Mouse (Mus musculus): ENCODE data around the gene Ctsg. TPM values are rescaled to one million over a fixed set of nuclear protein-coding genes. Genes with fewer than 3 reads are reported as not detected.

The Ctsg gene
- total RNA-seq, 2 experiments from 2014 or later: 4,327 to 4,330 TPM

Other genes starting within 250 kb of the Ctsg start
- 2.8 and 3.9 TPM in 2 replicates for gene Nynrin, start 248.6 kb downstream of the Ctsg start, total RNA-seq (2015)
- gene Nynrin, start 248.6 kb downstream of the Ctsg start, total RNA-seq (2017): 1.9 and 2.7 TPM in 2 replicates
- gene Cbln3, start 218.2 kb downstream of the Ctsg start, total RNA-seq (2015): 0.17 TPM in 1 of 2 replicates, not detected in the other
- gene Cbln3, start 218.2 kb downstream of the Ctsg start, total RNA-seq (2017): 0.07 TPM in 1 of 2 replicates, not detected in the other
- 4.6 and 6.1 TPM in 2 replicates for gene Khnyn, start 217.6 kb downstream of the Ctsg start, total RNA-seq (2015)
- 14.3 and 15.3 TPM in 2 replicates for gene Khnyn, start 217.6 kb downstream of the Ctsg start, total RNA-seq (2017)
- 11.7 and 18.2 TPM in 2 replicates for gene Sdr39u1, start 202.3 kb downstream of the Ctsg start, total RNA-seq (2015)
- gene Sdr39u1, start 202.3 kb downstream of the Ctsg start, total RNA-seq (2017): 4.2 and 6.9 TPM in 2 replicates
- not detected in 2 replicates for gene Cma1, start 157.9 kb downstream of the Ctsg start, total RNA-seq (2015)
- gene Cma1, start 157.9 kb downstream of the Ctsg start, total RNA-seq (2017): not detected in 2 replicates
- not detected in 2 replicates for gene Cma2, start 151.6 kb downstream of the Ctsg start, total RNA-seq (2015)
- gene Cma2, start 151.6 kb downstream of the Ctsg start, total RNA-seq (2017): not detected in 2 replicates
- not detected in 2 replicates for gene Mcpt1, start 84.6 kb downstream of the Ctsg start, total RNA-seq (2015)
- gene Mcpt1, start 84.6 kb downstream of the Ctsg start, total RNA-seq (2017): not detected in 2 replicates
- not detected in 2 replicates for gene Mcpt9, start 72.1 kb downstream of the Ctsg start, total RNA-seq (2015)
- gene Mcpt9, start 72.1 kb downstream of the Ctsg start, total RNA-seq (2017): not detected in 2 replicates
- gene Mcpt2, start 60.5 kb downstream of the Ctsg start, total RNA-seq (2015): not detected in 2 replicates
- not detected in 2 replicates for gene Mcpt2, start 60.5 kb downstream of the Ctsg start, total RNA-seq (2017)
- not detected in 2 replicates for gene Mcpt4, start 40.3 kb downstream of the Ctsg start, total RNA-seq (2015)
- gene Mcpt4, start 40.3 kb downstream of the Ctsg start, total RNA-seq (2017): not detected in 2 replicates
- 83.3 and 112 TPM in 2 replicates for gene Mcpt8, start 17.3 kb downstream of the Ctsg start, total RNA-seq (2015)
- gene Mcpt8, start 17.3 kb downstream of the Ctsg start, total RNA-seq (2017): 23.6 and 30.6 TPM in 2 replicates
- gene Gzme, start 18.1 kb upstream of the Ctsg start, total RNA-seq (2015): not detected in 2 replicates
- gene Gzme, start 18.1 kb upstream of the Ctsg start, total RNA-seq (2017): not detected in 2 replicates
- gene Gzmd, start 30.0 kb upstream of the Ctsg start, total RNA-seq (2015): 0.37 TPM in 1 of 2 replicates, not detected in the other
- not detected in 2 replicates for gene Gzmd, start 30.0 kb upstream of the Ctsg start, total RNA-seq (2017)
- not detected in 2 replicates for gene Gzmg, start 57.0 kb upstream of the Ctsg start, total RNA-seq (2015)
- gene Gzmg, start 57.0 kb upstream of the Ctsg start, total RNA-seq (2017): not detected in 2 replicates
- not detected in 2 replicates for gene Gzmn, start 72.0 kb upstream of the Ctsg start, total RNA-seq (2015)
- gene Gzmn, start 72.0 kb upstream of the Ctsg start, total RNA-seq (2017): not detected in 2 replicates
- not detected in 2 replicates for gene Gzmf, start 108.8 kb upstream of the Ctsg start, total RNA-seq (2015)
- not detected in 2 replicates for gene Gzmf, start 108.8 kb upstream of the Ctsg start, total RNA-seq (2017)
- not detected in 2 replicates for gene Gzmc, start 132.1 kb upstream of the Ctsg start, total RNA-seq (2015)
- not detected in 2 replicates for gene Gzmc, start 132.1 kb upstream of the Ctsg start, total RNA-seq (2017)
- 3.5 TPM in 2 replicates for gene Gzmb, start 159.7 kb upstream of the Ctsg start, total RNA-seq (2015)
- gene Gzmb, start 159.7 kb upstream of the Ctsg start, total RNA-seq (2017): 1.1 TPM in 2 replicates

Data from megakaryocyte progenitor cell, adult 5-6 weeks (primary cell).